Mouse (Mus musculus) embryonic stem cell, embryonic (primary cell): ENCODE results near the gene Dhrs7b.

Source experiments
- CTCF ChIA-PET, 4 experiments: fragments of 300-600 bp in 2 of 4; fragments of 350-600 bp in 2 of 4; sonication (Branson Sonifier 250); formaldehyde crosslinking; loops; one replicate each; lab custom pipeline; 2022; ENCODE audit warnings: inconsistent platforms in 2 of 4; lab: Charles Lee
- POLR2A ChIA-PET, 4 experiments: fragments of 300-600 bp in 2 of 4; fragments of 350-600 bp in 2 of 4; sonication (Branson Sonifier 250); formaldehyde crosslinking; loops; one replicate each; lab custom pipeline; 2022; ENCODE audit warnings: antibody characterized with exemption in 4 of 4, inconsistent platforms in 1 of 4; lab: Charles Lee

Gene Dhrs7b

DNA sequence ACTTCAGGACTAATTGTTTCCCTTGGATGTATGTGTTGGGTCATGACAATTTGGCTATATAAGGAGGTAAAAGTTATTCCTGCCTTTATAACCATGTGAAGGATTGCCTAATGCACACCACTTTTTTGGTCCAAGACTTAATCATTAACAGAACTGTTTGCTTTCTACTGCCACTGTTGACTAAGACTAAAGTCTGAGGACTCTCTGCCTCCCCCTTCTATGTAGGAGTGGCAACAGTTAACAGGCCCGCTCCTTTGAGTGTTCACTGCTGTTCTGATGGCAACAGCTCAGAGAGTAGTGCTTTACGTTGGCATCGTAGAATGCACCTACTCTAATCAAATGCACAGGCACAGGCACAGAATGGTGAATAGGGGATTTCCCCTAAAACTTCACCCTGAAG lies 5.2 kb upstream of the Dhrs7b start:
- ChIA-PET CTCF (interaction anchor here in 1 of 4 experiments (1.5 kb wide), 1 partner anchor 17 kb away, joined by 3 read pairs; no protein-coding TSS in a partner anchor), POLR2A (interaction anchor here in 2 of 4 experiments (0.7 to 9.7 kb wide), 5 partner anchors 14 to 62 kb away, joined by 3 to 95 read pairs (median 9); partner anchors contain the start of genes Shmt1 (in 2 of the 2) and Tmem11 (in 1 of the 2))

DNA sequence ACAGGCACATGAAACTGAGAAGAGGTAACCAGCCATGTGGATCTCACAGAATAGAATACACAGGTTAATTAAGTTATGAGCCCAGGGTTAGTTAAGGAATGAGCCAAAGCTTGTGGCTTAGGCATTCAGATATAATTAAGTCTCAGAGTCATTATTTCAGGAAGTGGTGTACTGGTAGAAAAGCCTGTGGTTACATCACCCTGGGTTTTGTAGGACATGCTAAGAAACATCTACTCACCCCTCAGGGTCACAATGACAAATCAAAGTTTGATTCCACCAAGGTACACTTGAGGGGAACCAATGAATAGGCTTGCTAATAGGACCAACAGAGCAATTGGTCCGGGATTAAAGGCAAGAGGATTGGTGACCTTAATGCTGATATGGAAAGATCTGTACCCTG lies 3.7 kb upstream of the Dhrs7b start:
- CTCF ChIA-PET, result interaction anchor here in 3 of 4 experiments (0.7 to 2.1 kb wide), 8 partner anchors 15 to 220 kb away, joined by 3 to 20 read pairs (median 4); partner anchors contain the start of genes Shmt1 (in 1 of the 3) and Tmem11 (in 1 of the 3)
- POLR2A ChIA-PET, result interaction anchor here in 3 of 4 experiments (0.7 to 9.7 kb wide), 15 partner anchors 11 to 84 kb away, joined by 3 to 175 read pairs (median 4); partner anchors contain the start of genes Tmem11 (in 3 of the 3) and Shmt1 (in 2 of the 3)

DNA sequence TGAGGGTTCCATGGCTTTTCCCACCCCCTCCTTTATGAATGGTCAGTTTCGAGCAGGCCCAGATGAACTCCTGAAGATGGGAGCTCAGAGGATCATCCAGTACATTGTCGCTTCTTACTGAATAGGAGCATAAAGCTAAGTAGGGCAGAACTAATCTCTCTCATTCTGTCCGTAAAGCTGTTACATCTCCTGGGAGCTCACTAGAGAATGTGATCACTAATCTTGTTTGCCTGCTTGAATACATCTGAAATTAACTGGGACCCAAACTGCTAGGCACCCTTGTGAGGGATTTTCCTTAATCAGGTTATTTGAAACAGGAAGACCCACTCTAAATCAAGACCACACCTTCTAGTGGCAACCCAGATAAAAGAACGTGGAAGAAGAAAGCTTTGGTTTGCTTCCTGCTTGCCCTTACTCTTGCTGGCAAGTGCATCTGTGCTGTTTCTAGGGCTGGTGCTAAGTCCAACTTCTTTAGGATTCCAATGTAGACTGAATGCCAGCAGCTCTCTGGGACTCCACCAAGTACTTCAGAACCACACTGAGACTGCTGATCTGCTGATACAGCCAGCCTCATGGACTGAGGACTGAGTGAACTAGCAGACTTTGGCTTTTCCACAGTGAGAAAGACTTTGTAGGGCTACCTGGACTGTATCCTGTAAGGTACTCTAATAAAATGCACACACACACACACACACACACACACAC lies 3.0 kb upstream of the Dhrs7b start:
- ChIA-PET CTCF (interaction anchor here in 3 of 4 experiments (0.7 to 2.1 kb wide), 4 partner anchors 15 to 52 kb away, joined by 3 to 20 read pairs (median 4); partner anchors contain the start of gene Shmt1 (in 1 of the 3)), POLR2A (interaction anchor here in 3 of 4 experiments (0.7 to 9.7 kb wide), 15 partner anchors 14 to 105 kb away, joined by 3 to 175 read pairs (median 4); partner anchors contain the start of genes Tmem11 (in 3 of the 3) and Shmt1 (in 2 of the 3))

DNA sequence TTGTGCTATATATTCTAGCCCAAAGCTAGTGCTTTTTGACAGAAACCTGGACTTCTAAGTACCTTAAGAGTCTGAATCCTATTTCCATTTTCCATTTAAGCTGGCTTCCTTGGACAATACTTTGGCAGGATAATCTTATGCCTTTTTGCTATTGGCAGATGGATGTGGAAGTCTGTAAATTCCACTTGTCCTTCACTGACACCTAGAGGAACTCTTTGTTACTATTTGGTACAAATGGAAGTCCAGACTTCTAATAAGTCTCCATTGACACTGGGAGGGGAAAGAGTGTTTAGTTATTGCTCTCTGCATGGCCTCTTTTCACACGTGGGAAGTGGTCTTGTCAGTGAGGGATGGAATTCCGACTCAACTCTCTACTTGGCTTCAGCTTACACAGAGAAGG lies 1.5 kb upstream of the Dhrs7b start:
- ChIA-PET POLR2A (interaction anchor here in 2 of 4 experiments (0.6 to 9.7 kb wide), 7 partner anchors 17 to 154 kb away, joined by 3 to 175 read pairs (median 20); partner anchors contain the start of genes Shmt1 (in 2 of the 2) and Tmem11 (in 1 of the 2)), CTCF (no interaction called here)

DNA sequence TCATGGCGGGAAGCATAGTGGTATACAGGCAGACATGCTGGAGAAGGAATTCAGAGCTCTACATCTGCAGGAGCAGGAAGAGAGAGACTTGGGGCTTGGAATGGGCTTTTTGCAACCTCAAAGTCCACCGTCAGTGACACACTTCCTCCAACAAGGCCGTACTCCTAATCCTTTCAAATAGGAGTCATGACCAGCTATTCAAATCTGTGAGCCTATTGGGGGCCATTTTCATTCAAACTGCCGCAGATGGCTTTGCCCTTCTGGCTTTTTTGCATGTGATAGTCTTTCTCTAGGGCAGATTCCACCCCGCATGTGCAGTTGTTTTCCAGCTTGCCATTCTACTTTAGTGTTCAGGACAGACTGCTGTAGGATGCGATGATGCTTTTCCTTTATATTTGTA lies 6.5 kb downstream of the Dhrs7b start:
- POLR2A ChIA-PET, result interaction anchor here in 3 of 4 experiments (0.5 to 2.5 kb wide), 22 partner anchors 8 to 748 kb away, joined by 3 to 11 read pairs (median 4); partner anchors contain the start of genes Shmt1 (in 2 of the 3), Tmem11 (in 2 of the 3), Mief2 (in 1 of the 3) and Smcr8 (in 1 of the 3)
- CTCF ChIA-PET, result interaction anchor here in 1 of 4 experiments (1.3 kb wide), 1 partner anchor 117 kb away, joined by 3 read pairs; no protein-coding TSS in a partner anchor

DNA sequence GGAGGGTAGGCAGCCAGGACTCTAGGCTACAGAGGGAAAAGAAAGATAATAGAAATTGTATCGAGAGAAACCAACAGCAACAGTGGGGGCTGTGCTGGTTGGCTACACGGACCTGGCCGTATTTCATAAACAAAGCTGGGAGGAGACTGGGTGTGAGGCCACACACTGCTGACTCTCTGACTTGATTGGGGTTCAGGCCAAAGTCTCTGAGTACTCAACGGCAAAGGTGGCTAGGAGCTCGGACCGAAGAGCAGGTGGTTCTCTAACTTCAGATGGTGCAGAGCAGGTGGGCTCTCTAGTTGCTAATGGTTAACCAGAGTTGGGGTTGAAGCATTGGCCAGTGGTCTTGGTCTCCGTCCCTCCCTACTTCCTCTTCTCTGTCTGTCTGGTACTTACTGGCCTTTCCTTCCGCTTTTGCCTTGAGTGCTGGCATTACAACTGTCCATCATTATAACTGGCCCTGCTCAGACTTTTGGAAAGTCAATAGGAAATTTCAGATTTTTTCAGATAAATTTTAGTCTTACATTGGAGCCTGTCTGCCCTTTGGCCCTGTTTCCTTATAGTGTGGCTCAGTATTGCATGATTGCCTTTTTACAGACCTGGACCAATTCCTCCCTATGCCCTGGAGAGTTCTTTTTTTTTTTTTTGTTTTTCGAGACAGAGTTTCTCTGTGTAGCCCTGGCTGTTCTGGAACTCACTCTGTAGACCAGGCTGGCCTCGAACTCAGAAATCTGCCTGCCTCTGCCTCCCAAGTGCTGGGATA lies 7.4 kb downstream of the Dhrs7b start:
- CTCF ChIA-PET, result interaction anchor here in 1 of 4 experiments (0.6 kb wide), 2 partner anchors 12 to 1442 kb away, joined by 3 read pairs; no protein-coding TSS in a partner anchor
- POLR2A ChIA-PET, result interaction anchor here in 3 of 4 experiments (0.6 to 14.8 kb wide), 20 partner anchors 7 to 301 kb away, joined by 3 to 175 read pairs (median 4); partner anchors contain the start of genes Dhrs7b (in 2 of the 3), Shmt1 (in 2 of the 3), Mief2 (in 1 of the 3) and Smcr8 (in 1 of the 3)

DNA sequence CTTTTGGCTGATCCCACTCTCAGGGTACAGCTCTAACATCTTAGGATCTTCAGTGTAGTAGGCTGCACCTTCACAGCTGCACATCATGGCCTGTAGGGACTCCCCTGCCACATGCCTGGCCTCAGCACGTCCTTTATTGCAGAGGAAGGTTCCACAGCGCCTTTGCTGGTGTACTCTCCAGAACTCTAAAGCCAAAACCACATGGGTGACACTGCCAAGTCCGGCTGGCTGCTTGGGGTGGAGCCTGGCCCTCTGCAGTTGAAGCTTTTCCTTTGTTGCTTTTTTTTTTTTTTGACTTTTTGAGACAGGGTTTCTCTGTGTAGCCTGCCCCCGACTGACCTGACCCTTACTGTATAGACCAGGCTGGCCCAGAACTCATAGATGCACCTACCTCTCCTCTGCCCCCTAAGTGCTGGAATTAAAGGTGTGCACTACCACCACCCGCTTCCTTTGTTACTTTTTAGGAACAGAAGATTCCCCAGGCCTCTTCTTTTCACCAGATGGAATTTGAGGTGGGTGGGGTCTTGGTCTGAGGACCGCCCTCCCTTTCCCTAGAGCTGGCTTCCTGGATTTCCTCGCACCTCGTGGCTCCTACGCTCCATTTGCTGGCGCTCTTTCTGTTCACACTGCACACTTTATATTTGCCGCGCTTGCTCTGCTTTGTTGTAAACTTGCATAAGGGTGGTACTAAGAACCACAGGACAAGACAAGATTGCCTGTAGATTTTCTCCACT lies 11.2 kb downstream of the Dhrs7b start:
- ChIA-PET POLR2A (interaction anchor here in 3 of 4 experiments (0.6 to 14.8 kb wide), 39 partner anchors 9 to 304 kb away, joined by 3 to 175 read pairs (median 5); partner anchors contain the start of genes Dhrs7b (in 3 of the 3), Llgl1 (in 2 of the 3), Shmt1 (in 2 of the 3) and Tmem11 (in 2 of the 3)), CTCF (interaction anchor here in 3 of 4 experiments (0.6 to 2.5 kb wide), 11 partner anchors 8 to 841 kb away, joined by 3 to 11 read pairs (median 3); partner anchors contain the start of genes Dhrs7b (in 1 of the 3) and Tmem11 (in 1 of the 3))

DNA sequence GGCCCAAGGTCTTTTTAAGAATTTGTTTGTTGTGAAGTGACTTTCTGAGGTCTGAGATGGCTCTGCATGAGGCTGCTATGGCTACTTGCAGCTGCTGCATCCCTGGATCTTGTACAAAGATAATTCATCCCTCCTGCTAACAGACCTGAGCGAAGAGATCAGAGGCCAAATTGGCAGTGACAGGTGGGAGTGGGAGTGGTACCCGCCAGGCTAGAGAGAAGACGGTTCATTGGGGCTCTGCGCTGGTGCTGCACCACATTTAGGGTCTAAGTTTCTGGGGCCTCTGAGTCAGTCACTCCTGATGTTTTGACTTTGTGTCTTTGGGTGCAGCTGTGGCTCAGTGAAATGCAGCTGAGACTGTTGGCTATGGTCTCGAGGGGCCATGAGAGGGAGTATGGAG lies 13.0 kb downstream of the Dhrs7b start:
- ChIA-PET POLR2A (interaction anchor here in 3 of 4 experiments (0.6 to 14.8 kb wide), 30 partner anchors 12 to 559 kb away, joined by 3 to 175 read pairs (median 6); partner anchors contain the start of genes Dhrs7b (in 3 of the 3), Shmt1 (in 2 of the 3), Tmem11 (in 2 of the 3) and Llgl1 (in 1 of the 3)), CTCF (interaction anchor here in 2 of 4 experiments (0.6 to 2.0 kb wide), 4 partner anchors 16 to 536 kb away, joined by 3 to 10 read pairs (median 4); partner anchors contain the start of gene Tmem11 (in 1 of the 2))

DNA sequence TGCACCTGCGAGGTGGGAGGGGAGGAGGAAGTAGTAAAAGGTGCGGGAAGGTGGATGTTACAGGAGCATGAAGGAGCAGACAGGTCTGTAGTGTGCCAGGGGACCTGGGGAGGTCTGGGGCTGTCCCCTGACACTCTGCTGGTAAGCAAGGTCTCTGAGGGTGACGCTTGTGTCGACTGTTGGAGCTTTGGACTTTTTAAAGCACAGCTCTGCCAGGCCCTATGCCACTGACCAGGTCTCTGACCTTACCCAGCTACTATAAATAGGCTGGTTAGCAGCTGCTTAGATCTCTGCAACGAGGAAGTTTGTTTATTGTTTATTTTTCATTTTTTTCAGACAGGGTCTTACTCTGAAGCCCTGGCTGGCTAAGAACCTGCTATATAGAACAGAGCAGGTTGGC lies 15.0 kb downstream of the Dhrs7b start:
- ChIA-PET CTCF (interaction anchor here in 2 of 4 experiments (0.7 to 1.1 kb wide), 2 partner anchors 34 to 41 kb away, joined by 3 read pairs; partner anchors contain the start of gene Tmem11 (in 1 of the 2)), POLR2A (interaction anchor here (0.6 to 14.8 kb wide), 24 partner anchors 8 to 308 kb away, joined by 3 to 175 read pairs (median 6); partner anchors contain the start of genes Dhrs7b (in 3 of the 4), Shmt1 (in 2 of the 4), Map2k3 (in 1 of the 4) and Tmem11 (in 1 of the 4))

DNA sequence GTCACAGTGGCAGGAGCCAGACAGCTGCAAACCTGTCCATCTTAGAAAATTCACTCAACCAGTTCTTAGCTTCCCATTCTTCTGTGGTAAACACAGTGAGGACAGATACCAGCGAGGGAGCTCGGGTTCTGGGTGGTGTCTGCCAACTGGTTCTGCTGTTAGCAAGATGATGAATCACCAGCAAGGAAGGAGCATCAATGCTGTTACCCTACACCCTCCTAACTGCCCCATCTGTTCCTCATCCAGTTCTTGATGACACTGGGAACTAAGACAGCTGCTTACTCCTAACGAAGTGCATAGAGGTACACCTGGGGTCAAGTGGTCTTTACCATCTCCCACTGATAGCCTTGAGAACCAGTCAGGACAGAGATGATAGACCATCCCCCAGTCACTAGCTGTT lies 26.2 kb downstream of the Dhrs7b start:
- POLR2A ChIA-PET, result interaction anchor here in 2 of 4 experiments (0.8 to 9.2 kb wide), 9 partner anchors 10 to 57 kb away, joined by 3 to 60 read pairs (median 7); partner anchors contain the start of gene Tmem11 (in 1 of the 2)
- CTCF ChIA-PET, result interaction anchor here in 1 of 4 experiments (1.0 kb wide), 1 partner anchor 97 kb away, joined by 3 read pairs; no protein-coding TSS in a partner anchor

DNA sequence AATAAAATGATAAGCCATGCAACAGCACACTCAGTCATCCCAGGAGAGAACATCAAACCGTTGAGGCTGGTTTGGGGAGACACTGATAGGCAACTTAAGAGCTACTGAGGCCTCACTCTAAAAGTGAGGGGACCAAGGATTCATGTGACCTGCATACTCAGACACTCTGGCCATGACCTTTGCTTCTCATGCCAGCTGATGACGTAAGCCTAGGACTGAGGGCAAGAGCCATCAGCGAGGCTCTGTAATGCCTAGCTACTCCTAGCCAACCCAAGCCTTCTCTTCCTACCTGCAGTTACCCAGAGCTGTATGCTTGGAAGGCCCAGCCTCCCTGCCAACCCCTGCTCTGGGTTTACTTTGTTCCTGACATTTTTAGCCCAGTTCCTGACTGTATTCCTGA lies 31.6 kb downstream of the Dhrs7b start:
- ChIA-PET POLR2A (interaction anchor here in 3 of 4 experiments (0.9 to 6.8 kb wide), 11 partner anchors 9 to 80 kb away, joined by 4 to 147 read pairs (median 8); partner anchors contain the start of genes Shmt1 (in 1 of the 3) and Tmem11 (in 1 of the 3)), CTCF (no interaction called here)

DNA sequence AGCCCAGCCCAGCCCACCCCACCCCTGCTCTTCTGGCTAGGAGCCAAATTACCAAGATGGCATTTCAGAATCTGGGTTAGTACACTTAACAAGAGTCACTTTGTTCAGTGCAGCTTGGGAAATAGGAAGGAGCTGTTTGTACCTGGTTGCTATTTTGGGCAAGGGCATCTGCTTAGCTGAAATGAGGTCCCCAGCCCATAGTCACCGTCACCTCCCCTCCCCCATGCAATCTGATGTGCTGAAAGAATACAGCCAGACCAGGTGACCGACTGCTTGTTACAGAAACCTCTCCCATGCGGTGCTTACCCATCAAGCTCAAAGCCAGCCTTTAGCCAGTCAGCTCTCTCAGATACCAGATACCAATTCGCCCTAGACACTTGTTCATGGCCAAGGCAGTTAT lies 32.8 kb downstream of the Dhrs7b start:
- POLR2A ChIA-PET, result interaction anchor here (0.9 to 6.8 kb wide), 24 partner anchors 8 to 226 kb away, joined by 3 to 147 read pairs (median 6); partner anchors contain the start of genes Dhrs7b (in 2 of the 4), Shmt1 (in 2 of the 4), Tmem11 (in 2 of the 4) and Llgl1 (in 1 of the 4)
- CTCF ChIA-PET, result interaction anchor here in 2 of 4 experiments (0.6 to 1.0 kb wide), 4 partner anchors 23 to 993 kb away, joined by 4 to 7 read pairs (median 4); no protein-coding TSS in a partner anchor

DNA sequence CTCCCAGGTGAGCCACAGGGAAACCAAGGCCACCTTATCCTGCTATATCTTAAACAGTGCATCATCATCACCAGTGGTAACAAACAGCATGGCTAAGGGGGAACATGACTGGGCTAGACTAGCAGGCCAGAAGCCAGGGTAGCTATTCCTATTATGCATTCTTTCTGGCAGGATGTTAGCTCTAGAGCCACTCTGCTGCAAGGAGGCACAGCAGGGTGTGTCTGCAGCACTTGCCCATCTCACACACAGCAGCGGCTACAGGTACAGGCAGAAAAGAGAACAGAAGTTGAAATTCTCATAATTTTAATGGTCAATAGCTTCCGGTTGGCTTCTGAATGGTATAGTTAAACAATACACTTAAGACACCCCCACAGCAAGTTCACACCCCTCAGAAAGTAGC lies 33.7 kb downstream of the Dhrs7b start:
- ChIA-PET CTCF (interaction anchor here in 1 of 4 experiments (1.0 kb wide), 1 partner anchor 161 kb away, joined by 4 read pairs; no protein-coding TSS in a partner anchor), POLR2A (interaction anchor here (0.6 to 6.8 kb wide), 28 partner anchors 9 to 225 kb away, joined by 3 to 147 read pairs (median 4); partner anchors contain the start of genes Tmem11 (in 3 of the 4), Dhrs7b (in 2 of the 4), Shmt1 (in 2 of the 4) and Llgl1 (in 1 of the 4))

DNA sequence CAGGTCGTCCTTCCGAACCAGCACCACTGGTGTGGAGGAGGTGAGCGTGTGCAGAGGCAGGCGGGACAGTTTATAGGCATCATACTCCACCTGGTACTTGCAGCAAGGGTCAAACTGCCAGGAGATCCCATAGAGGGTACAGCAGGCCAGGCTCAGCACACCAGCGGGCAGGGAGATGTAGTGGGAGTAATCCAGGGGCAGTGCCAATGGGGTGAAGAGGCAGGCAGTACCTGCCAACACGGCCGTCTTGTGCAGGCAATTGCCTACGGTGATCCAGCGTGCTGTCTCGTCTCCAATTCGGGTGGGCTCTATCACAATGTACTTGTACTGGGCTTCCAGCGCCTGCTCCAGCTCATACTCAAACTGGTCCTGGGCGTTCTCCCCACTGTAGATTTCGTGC lies 34.5 kb downstream of the Dhrs7b start:
- ChIA-PET POLR2A (interaction anchor here in 3 of 4 experiments (0.6 to 6.8 kb wide), 20 partner anchors 10 to 126 kb away, joined by 3 to 147 read pairs (median 5); partner anchors contain the start of genes Tmem11 (in 3 of the 3), Dhrs7b (in 2 of the 3), Shmt1 (in 1 of the 3) and Smcr8 (in 1 of the 3)), CTCF (interaction anchor here in 1 of 4 experiments (0.6 kb wide), 1 partner anchor 31 kb away, joined by 3 read pairs; no protein-coding TSS in a partner anchor)

DNA sequence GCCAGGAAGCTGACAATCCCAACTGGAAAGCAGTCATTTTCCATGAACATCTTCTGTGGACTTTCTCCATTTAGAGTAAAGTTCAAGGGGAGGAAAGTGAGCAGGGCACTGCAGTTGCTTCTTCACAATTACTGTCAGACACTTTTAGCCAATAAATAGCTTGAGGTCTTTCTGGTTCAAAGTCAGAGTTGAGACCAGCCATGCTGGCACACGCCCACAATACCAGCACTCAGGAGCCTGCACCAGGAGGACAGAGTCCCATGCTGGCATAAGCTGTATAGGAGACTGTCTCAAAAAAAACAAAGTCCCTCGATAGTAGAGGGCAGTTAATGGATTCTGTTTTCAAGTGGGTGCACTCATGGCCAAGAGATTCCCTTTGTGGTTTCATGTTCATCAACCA lies 35.6 kb downstream of the Dhrs7b start:
- ChIA-PET CTCF (interaction anchor here in 2 of 4 experiments (0.6 to 1.0 kb wide), 2 partner anchors 13 to 329 kb away, joined by 3 read pairs; partner anchors contain the start of gene Tmem11 (in 1 of the 2)), POLR2A (interaction anchor here in 3 of 4 experiments (0.6 to 6.8 kb wide), 15 partner anchors 8 to 146 kb away, joined by 3 to 147 read pairs (median 5); partner anchors contain the start of genes Dhrs7b (in 2 of the 3), Tmem11 (in 2 of the 3) and Shmt1 (in 1 of the 3))
